Mouse (Mus musculus): ENCODE measurements at regions not wholly inside any gene's neighbourhood (a gene's known extent, or its start where the extent isn't known, plus 50 kb on each side); places are given as distances from the start of the nearest gene placed in this dataset.

DNA sequence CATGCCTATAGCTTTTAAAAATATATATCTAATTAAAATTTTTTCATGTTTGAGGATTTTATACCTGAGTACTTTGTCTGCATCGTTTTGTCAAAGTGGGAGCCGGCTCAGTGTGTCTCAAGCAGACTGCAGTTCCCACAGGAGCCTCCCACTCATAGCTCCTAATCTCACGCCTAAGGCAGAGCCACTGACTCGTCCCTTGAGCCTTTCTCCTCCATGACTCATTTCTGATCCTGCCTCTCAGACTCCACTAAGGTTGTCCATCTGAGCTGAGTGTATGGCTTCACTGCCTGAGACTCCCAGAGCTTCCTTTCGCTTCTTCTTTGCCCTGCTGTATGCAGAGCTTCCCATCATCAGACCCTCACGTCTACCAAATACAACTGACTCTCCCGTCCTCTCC lies 98.8 kb downstream of the Efnb2 start:
- in situ Hi-C loops (cut with MboI, MseI): no loop called here

DNA sequence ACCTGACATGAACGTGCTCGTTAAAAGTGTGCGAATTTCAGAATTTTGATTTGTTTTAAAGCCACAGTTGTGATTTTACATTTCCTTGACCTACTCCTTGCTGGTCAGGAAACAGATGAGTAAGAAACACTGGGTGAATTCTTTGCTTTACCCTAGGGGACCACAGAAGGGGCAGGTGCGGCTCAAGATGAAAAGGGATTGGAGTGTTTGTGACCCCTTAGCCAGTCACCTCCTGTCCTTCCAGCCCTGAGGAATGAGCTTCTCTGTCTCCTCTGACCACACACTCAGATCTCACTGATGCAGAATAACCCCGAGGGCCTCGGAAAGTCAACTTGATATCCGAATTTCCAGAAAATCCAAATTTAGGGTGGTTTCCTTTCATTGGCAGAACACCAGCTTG lies 103.0 kb downstream of the Efnb2 start:
- in situ Hi-C loops (cut with MboI, MseI): no loop called here

DNA sequence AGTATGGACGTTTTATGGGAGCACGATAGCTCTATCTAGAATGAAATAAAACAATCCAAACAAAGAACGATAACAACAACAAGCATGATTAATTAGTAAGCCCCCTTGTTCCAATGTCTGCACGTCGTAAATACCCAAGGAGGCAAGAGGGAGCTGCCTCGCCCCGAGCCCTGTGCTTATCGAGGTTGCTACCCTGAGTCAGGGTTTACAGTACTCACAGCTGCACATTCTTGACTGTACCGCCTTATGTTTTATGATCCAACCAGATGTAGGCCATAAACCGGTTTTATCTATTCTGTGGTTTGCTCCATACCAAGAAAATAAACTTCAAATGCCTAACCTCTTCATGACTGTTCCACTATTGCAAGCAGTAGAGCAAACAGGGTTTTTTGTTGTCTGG lies 104.9 kb downstream of the Efnb2 start:
- in situ Hi-C loops (cut with MboI, MseI): no loop called here

DNA sequence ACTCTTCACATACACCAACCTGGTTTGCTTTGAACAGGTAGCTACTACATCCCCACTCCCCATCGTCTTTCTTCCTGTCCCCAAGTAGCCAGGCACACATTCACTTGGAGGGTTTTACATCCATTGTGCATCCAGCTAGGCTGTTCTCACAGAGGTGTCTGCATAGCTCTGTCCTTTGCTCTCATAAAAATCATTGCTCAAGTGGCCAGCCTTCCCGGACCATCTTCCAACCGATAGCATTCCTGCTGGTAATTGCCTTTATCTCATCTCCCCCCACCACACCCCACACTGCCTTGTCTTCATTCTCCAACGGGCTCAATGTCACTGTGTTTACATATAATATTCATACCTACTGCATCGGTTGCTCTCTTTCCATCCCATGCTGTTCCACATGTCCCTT lies 106.4 kb downstream of the Efnb2 start:
- in situ Hi-C loops (cut with MboI, MseI): no loop called here

DNA sequence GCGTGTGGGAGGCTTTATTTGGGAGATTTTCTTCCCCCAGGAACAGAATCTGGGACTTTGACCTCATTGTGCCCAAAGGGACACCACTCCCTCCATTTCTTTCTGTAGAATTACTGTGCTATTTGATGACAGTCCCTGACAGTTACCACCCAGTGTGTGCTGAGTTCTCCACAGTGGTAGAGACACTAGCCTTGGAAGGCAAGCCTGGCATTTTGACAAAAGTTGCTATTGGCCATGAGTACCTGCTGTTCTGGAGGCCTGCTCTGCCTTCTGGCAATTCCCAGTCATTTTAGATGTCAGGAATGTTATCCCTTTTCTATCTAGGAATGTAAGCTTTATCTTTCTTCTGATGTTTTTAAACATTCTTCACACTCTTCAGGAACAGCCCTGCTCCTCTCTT lies 108.3 kb downstream of the Efnb2 start:
- in situ Hi-C loops (cut with MboI, MseI): no loop called here

DNA sequence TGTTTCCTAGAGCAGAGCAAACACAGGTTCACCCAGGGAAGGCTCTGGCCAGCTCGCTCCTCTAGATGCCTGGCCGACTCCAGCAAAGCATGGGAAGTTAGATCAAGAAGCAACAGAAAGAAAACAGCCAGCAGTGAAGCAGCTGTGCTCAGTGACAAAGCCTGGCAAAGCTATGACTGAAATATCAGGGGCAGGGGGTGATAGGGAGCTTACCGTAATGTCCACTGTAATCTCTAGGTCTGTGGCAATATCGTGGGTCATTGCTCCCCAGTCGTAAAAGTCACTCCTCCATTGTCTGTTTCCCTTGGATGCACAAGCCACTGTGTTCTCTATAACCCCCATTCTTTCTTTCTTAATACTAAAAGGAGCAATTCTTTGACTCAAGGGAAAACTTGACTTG lies 124.4 kb downstream of the Efnb2 start:
- in situ Hi-C loops (cut with MboI, MseI): loop anchor here (10.0 kb wide), 1 partner anchor 1218 kb away; no protein-coding TSS in a partner anchor

- in situ Hi-C loops (cut with MboI, MseI): loop anchor here (10.0 kb wide), 1 partner anchor 1220 kb away; no protein-coding TSS in a partner anchor
These were observed 126.3 kb downstream of the Efnb2 start for GRCm38 (mm10) chr8:8534787-8535186.

DNA sequence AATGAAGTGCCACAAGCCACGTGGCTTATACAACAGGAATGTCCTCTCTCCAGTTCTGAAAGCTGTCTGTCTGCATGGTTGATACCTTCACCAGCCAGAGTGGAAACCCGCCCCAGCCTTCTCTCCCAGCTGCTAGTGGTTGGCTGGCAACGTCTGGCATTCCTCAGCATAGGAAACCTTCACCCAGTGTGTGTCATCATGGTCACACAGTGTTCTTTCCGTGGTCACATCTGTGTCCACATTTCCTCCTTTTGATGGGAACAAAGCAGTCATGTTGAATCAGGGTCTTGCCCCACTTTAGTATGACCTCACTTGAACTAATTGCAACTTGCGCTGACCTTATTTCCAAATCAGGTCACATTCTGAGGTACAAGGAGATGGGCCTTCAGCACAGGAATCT lies 128.1 kb downstream of the Efnb2 start:
- in situ Hi-C loops (cut with MboI, MseI): loop anchor here (10.0 kb wide), 1 partner anchor 1222 kb away; no protein-coding TSS in a partner anchor

GRCm38 (mm10) chr8:8530540-8530939 lies 130.5 kb downstream of the Efnb2 start:
- in situ Hi-C loops (cut with MboI, MseI): loop anchor here (10.0 kb wide), 1 partner anchor 1224 kb away; no protein-coding TSS in a partner anchor

GRCm38 (mm10) chr8:8521532-8521931 lies 139.5 kb downstream of the Efnb2 start:
- in situ Hi-C loops (cut with MboI, MseI): no loop called here

GRCm38 (mm10) chr8:8519772-8520191 lies 141.3 kb downstream of the Efnb2 start:
- in situ Hi-C loops (cut with MboI, MseI): no loop called here

DNA sequence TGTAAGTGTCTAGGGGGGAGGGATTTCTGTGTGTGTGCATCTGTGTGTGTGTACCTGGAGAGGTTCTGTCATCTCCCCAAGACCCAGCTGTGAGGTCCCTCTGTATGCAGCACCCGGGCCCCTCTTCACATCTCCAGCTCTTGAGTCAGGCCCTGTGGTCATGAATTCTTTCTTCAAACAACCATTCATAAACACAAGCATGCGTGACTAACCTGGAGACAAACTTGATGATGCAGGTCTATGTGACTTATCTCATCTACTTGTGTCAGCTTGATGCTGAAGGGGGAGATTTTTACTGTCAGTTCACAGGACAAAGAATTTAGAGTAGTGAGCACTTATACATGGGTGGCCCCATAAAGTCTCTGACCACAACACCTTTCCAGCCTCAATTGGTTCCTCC lies 143.4 kb downstream of the Efnb2 start:
- in situ Hi-C loops (cut with MboI, MseI): no loop called here

DNA sequence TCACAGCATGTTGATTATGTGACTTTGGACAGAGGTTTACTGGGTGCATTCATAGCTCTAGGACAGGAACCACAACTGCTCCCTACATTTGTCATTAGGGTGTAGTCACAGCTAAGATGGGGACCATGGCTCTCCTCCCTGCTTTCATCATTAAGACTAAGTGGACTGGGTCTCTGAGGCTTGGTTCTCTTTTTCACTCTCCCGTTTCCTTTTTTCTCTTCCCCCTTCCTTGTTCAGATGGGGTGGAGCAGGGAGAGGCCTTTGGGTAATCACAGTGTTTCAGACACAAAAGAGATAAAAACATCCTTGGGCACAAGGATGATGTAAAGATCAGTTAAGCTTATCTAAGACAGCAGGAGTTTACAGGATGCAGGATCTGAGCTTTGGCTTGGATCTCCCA lies 144.8 kb downstream of the Efnb2 start:
- in situ Hi-C loops (cut with MboI, MseI): no loop called here

GRCm38 (mm10) chr8:8499921-8500320 lies 161.1 kb downstream of the Efnb2 start:
- in situ Hi-C loops (cut with MboI, MseI): no loop called here

GRCm38 (mm10) chr8:8498753-8499152 lies 162.3 kb downstream of the Efnb2 start:
- in situ Hi-C loops (cut with MboI, MseI): no loop called here

DNA sequence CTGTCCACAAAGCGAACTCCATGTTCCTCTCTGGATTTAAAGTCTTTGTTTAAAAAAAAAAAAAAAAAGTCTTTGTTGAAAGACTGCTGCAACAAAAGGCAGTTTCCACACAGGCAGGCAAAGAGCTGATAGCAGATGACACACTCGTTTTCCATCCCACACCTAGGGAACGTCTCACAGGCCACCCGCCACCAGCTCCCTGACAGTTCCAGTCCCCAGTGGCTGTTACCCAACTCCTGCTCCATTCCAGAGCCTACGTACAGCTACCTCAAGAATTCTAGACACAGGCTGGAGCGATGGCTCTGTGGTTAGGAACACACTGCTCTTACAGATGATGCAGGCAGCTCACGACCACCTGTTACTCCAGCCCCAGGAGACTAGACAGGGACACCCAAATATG lies 165.6 kb downstream of the Efnb2 start:
- in situ Hi-C loops (cut with MboI, MseI): no loop called here

- in situ Hi-C loops (cut with MboI, MseI): no loop called here
These were observed 166.8 kb downstream of the Efnb2 start for GRCm38 (mm10) chr8:8494281-8494680.

GRCm38 (mm10) chr8:8491908-8492307 lies 169.1 kb downstream of the Efnb2 start:
- in situ Hi-C loops (cut with MboI, MseI): no loop called here

- in situ Hi-C loops (cut with MboI, MseI): no loop called here
These were observed 171.3 kb downstream of the Efnb2 start for GRCm38 (mm10) chr8:8489784-8490183.

DNA sequence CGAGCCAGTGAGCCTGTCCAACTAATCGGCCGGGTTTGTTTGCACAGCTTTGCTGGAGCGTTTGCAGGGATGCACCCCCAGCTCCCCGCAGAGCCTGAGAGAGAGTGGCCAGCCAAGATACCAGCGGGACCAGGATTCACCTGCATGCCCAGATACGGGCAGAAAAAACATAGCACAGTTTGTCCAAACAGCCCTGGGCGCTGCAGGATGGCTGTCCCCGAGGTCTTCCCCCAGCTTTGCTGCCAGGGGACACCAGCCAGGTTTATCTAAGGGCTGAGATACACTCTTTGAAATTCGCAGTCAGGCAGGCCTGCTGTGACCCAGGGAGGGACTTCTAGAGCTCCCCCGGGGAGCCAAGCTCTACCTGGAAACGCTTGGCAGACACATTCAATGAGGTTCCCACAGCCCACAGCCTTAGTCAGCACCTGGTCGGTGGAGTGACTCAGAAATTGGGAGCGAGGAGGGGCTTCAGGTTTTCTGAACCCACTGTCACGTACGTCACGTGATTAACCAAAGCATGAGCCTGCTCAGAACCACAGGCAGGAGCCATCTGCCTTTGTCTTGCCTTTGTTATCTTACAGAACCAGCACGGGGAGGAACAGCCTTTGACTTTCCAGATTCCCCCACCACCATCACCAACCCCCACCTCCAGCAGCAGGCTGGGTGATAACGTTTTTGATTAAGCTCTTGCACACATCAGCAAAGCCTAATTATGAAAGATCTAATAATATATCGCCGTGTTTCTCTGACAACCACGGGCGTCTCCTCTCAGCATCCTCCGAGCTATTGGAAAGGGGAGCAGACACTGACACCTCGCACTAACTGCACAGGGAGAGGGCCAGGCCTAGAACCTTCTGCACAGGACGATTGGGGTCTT lies 172.1 kb downstream of the Efnb2 start:
- in situ Hi-C loops (cut with MboI, MseI): no loop called here

DNA sequence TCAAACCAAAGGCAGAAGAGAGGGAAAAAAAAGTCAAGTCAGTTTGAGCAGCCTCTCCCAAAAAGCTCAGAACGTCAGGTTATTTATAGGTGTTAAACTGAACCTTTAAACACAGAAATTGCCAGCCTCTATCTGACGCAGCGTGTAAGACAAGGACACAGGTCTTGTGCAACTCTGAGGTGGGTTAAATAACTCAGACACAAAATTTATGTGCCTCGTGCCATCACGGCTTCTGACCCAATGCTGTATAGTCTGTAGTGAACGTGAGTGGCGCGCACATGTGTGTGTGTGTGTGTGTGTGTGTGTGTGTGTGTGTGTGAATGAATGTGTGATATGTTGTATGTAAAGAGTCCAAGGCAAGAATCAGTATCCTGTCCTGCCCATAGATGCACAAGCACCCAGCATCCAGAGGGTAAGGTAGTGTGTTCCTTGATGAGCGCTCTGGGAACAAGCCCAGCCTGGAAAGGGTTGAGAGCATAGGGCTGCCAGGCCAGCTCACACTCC lies 172.8 kb downstream of the Efnb2 start:
- in situ Hi-C loops (cut with MboI, MseI): no loop called here

GRCm38 (mm10) chr8:8487706-8488105 lies 173.3 kb downstream of the Efnb2 start:
- in situ Hi-C loops (cut with MboI, MseI): no loop called here

- in situ Hi-C loops (cut with MboI, MseI): no loop called here
These were observed 174.2 kb downstream of the Efnb2 start for GRCm38 (mm10) chr8:8486866-8487265.
